Mouse (Mus musculus) layer of hippocampus, adult 6 months (tissue): ENCODE results near the gene Mup8. TPM values are rescaled to one million over a fixed set of nuclear protein-coding genes. Genes with fewer than 3 reads are reported as not detected.

Source experiments
- long read RNA-seq, 2 experiments: library from polyadenylated mRNA; unstranded; transcript quantifications; one replicate each; pipeline ENCODE4 v2.0.0; 2019 to 2020
- polyA plus RNA-seq: library from polyadenylated mRNA; unstranded; fragments of <200 nt; fragmentation: Nextera tagmentation; gene quantifications from 2 replicates; pipeline ENCODE4 v1.2.3, GENCODE M21; 2021

Mup8 gene
- polyA plus RNA-seq: not detected in 2 replicates
- long read RNA-seq, experiment 1: 0 reads
- long read RNA-seq, experiment 2: 0 reads

GRCm38 (mm10) chr4:60222499-60222898 is at the start of gene Mup8:
Mup8 (minus strand) TSS chr4:60222599.

Other genes with a start within 250 kb of the Mup8 start
- not detected in 2 replicates for gene Mup7, start 152.1 kb downstream of the Mup8 start, polyA plus RNA-seq
- not detected in 2 replicates for gene Mup2, start 68.3 kb downstream of the Mup8 start, polyA plus RNA-seq
- gene Mup9, start 199.4 kb upstream of the Mup8 start, polyA plus RNA-seq: not detected in 2 replicates